Mouse (Mus musculus) G1E-ER4 (cell line): ENCODE results near the gene Ckap2l. TPM values are rescaled to one million over a fixed set of nuclear protein-coding genes. Genes with fewer than 3 reads are reported as not detected.

Source experiments
- GATA1 ChIP-seq: IDR thresholded peaks from one replicate; pipeline ENCODE4 v1.8.0; 2012; ENCODE audit warnings: low read length, inconsistent platforms
- polyA plus RNA-seq: library from polyadenylated mRNA; stranded (reverse); fragments of >175 nt; gene quantifications from 2 replicates; pipeline ENCODE4 v1.2.3, GENCODE M21; 2012

The Ckap2l gene
- polyA plus RNA-seq, result 39.1 and 55.6 TPM in 2 replicates

DNA sequence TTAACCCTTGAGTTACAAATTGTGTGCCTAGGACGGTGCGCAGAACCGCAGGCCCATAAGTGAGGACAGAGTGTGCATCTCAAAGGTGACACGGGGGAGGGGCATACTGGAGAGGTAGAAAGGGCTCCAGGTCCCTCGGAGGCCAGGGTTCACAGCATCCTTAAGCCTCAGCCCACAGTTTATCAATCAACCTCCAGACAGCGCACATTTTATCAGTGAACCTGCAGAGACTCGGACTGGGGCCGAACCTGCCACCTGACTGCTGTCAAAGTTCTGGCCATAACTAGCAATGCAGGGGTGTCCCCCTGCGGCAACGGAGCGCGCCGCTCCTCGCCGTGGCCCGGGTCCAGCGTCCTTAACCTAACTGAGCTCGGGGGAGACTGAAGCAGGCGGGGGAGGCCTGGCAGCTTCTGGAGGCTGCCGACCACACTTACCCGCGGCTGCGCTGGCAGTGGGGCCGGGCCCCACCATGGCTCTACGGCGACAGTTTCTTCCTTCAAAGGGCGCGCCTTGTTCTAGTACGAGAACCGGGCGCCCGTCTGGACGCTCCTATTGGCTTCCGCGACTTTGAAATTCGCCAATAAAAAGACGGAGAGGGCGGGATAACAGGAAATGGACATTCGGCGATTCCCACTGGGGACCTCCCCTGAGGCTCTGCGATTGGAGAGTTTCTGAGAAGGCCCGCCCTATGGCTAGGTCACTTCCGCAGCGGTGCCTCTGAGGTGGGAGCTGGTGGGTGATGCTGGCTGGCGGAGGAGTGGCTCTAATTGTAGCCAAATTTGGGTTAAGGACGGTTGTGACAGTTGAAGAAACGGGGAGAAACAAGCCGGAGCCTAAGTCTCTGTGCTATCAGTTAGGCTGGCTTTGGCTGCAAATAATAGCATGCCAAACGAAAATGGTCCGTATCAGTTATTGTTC lies at the start of gene Ckap2l:
TSS of gene Ckap2l (minus strand) at position 542 of the 918 bp plus-strand sequence.
- no peak for TF ChIP-seq GATA1

DNA sequence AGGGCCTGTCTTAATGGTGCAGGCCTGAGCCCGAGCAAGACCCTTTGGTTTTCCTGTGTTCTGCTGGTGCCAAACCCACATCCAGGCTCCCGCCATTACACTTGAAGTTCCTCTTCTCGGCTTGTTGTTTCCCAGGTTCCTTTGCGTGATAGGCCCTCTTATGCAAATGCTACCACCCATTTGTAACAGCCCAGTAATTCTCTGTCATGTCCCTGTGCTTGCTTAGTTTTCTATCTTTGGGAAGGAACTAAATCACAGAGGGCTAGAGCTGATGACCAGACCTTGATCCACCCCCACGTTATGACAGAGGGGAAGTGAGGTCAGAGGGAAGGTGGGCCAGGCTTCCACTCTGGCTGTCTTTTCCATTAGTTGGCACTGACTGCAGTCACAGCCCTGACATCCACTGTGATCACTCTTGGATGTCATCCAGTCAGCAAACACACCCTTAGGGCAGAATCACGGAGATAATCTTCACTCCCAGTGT lies 41.2 kb upstream of the Ckap2l start:
- no peak for TF ChIP-seq GATA1

DNA sequence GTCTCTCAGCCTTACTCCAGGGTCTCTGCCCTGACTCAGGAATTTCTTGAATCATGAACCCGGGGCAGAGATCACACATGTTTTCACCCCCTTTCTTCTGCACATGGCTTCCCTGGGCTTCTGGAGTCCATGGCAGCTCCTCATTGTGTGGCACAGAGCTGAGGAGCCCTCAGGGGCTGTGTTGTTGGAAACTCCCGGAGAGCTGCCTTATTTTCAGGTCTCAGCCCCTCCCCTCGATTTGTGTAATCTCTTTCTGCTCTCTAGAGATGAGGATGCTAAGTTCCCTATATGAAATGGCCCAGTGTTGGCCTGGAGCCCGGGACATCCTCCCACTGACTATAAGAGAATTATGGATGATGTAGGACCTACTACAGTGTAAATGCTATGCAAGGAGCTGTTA lies 36.5 kb upstream of the Ckap2l start:
- no peak for TF ChIP-seq GATA1

DNA sequence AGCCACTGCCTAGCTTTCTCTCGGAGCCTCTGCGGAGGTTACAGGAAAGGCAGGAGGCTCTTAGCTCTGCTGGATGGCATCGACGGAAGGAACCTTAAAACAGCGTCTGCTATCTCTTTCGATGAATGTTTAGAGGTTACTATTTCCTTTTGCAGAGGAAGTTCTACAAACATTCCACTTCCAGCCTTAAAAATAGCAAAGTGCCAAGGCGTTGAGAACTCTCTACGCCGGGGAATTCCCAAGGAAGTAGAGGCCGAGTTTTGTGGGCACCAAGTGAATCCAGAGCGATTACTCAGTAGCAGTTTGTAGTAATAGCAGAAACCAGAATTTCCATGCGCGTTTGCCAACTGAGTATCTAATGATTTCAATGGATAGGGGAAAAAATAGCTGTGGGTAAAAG lies 33.5 kb upstream of the Ckap2l start:
- no peak for TF ChIP-seq GATA1

DNA sequence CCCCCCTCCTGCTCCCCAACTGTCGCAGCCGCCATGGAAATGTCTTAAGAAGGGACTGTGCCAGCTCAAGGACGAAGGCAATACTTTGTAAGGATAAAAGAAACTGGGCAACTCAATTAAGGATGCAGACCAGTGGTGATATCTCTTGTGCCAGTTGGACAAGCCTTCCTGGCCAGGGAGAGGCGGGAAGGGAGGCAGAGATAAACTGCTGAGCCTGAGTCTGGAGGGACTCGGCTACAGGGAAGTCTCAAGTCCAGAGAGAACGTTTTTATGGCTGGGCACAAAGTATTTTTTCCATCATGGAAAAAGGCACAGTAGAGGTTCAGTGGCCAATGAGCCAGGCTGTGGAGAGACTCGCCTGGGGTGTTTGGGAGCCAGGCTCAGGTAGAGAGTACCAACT lies 33.0 kb upstream of the Ckap2l start:
- no peak for TF ChIP-seq GATA1

DNA sequence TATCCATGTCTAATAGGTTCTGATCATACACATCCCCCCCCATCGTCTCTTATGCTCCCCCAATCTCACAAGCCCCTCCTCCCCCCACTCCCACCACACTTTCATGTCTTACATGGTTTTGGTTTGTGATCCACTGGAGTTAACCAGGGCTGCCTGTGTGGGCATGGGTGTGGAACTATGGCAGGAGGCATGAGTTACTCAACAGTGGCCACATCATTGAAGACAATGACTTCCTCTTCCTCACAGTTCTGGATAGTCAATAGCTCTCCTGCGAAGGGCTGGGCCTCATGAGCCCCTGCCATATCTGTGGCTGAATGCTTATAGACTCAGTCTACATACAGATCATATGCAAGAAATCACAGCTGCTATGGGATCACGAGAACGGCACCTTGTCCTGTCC lies 31.2 kb upstream of the Ckap2l start:
- TF ChIP-seq GATA1, result no peak

DNA sequence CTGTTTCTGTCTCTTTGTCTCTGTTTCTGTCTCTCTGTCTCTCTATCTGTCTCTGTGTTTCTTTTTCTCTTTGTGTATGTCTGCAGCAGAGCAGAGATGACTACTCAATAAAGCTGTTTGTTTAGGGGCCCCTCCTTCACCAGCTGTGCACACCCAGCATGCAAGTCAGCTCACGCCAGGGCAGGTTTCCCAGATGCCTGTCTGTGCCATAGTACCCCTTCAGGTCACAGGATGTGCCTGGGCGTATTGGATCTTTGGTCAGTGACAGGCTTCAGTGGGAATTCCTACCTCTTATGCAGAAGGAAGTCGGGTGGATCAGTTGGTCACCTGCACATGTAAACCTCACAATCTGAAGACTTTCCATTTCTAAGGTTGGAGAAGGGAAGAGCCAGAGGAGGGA lies 27.2 kb upstream of the Ckap2l start:
- no peak for TF ChIP-seq GATA1

DNA sequence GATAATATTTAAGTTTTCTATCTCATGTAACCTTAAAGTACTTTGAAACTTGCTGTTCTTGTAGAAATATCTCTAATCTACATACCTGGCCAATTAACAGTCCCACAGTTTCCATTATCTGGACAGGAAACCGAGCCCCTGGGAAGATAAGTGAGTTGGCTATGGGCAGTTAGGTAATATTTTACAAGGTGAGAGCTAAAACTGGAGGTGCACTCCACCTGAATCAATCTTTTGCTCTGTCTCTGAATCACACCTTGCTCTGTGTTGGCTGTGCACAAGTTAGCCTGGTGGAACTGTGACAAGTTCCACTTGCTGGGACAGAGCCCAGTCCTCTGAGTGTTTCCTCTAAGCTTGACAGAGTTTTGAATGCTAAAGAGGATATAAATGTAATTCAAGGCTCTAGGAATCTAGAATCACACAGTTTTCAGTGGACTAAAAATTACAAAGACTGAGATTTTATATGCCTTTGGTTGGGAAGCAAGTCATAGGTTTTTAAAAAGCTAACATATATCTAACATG lies 25.2 kb upstream of the Ckap2l start:
- TF ChIP-seq GATA1, result no peak

DNA sequence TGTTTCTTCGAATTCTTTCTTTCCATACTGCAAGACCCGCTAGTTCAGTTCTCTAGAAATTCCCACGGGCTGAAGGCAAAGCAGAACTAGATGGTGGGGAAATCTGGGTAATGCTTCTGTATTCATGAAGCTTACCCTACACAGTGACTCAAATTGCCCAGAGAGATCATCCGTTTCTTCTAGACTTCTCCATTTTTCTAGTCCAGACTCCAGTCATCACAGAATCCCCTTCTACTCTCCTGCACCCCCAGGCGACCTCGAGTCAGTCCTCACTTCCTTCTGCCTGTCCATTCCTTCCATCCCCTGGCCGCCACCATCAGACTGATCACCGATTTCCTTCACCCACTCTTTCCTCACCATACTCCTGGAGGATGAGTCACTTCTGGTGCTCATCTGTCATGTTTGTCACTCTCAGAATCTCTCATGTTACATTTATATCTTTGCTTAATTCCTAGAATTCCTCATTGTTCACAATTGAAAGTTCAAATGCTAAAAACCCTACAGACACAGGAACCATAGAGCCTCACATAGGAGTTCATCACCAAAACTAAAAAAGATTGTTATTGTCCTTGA lies 23.1 kb upstream of the Ckap2l start:
- no peak for TF ChIP-seq GATA1

DNA sequence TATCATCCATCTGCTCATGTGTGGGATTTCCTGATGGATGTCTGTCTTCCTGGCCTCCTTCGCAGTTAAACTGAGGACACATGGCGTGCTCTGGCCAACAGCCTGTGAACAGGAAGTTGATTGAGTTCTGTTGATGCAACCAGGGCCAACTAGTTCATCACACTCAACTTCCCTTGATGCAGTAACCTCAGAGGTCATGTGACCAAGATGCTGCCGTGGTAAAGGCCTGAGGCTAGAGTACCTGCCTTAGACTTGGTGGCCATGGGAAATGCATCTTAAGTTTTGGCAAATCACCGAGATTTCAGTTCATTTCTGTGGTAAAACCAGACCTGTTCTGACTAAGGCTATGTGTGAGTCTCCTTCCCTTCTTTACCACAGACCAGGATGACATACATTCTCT lies 18.8 kb upstream of the Ckap2l start:
- TF ChIP-seq GATA1, result no peak

DNA sequence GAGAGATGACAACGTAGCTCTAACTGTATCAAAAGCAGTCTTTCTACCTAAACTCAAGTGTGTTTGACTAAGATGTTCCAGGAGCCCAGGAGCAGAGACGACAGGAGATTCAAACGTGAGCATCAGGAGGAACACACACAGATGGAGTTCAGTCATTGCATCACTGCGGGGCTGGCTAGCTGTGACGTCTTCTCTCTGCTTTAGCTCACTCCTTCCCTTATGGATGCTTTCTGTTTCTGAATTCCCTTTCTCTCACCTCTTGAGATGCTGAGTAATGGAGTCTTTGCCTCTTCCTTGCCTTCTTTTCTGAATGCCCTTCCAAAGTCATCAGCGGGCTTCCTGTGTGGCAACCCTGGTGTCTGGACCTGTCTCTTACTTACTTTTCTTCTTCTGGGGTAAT lies 17.9 kb upstream of the Ckap2l start:
- TF ChIP-seq GATA1, result no peak

DNA sequence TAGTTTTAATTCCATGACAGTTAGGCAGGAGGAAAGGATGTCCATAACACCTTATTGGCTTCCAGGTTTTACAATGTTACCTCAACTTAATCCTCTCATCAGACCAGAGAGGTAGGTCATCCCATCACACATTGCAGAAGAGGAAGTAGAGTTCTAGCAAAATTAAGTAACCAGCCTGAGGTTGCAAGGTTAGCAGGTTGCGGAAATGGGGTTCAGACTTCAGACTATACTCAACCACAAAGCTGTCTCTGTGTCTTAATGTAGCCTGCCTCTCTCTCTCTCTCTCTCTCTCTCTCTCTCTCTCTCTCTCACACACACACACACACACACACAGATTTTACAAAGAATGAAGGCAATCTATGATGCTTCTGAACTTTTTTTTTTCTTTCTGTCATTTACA lies 16.9 kb upstream of the Ckap2l start:
- TF ChIP-seq GATA1, result no peak

DNA sequence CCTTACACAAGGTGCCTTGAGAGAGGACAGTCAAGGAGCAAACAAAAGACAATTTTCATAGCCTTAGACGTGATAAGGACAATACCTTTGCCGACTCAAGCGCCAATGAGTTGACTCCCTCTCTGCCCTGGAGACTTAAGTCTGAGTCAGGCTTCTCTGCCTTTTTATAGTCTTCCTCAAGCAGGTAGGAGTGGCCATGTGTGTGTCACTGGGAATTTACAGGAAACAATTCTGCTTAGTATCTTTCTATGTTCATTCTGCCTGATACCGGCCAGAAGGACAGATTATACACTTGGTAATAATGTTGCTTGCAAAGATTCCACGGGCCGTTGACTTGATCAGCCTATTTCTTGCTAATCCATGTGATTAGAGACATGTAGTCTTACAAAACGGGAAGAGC lies 12.8 kb upstream of the Ckap2l start, which contains the start of gene Il1a:
TSS of gene Il1a (minus strand) at position 137 of the 400 bp plus-strand sequence.
- no peak for TF ChIP-seq GATA1

DNA sequence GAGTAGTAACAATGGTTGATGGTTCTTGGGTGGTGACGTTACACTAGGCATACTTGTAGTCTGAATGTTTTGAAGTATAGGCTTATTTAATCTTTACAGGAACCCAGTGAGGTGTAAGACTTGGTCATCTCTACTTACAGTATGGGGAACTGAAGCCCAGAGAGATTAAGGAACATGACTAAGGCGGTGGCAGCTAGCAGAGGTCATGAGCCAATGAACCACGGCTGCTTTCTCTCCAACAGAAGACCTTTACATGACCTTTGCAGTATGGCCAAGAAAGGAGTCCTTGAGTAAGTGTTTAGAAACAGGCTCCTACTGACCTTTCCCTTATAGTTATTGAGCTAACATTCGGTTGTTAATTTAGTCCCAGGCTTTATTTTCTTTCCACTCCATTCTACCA lies 9.0 kb upstream of the Ckap2l start:
- no peak for TF ChIP-seq GATA1

DNA sequence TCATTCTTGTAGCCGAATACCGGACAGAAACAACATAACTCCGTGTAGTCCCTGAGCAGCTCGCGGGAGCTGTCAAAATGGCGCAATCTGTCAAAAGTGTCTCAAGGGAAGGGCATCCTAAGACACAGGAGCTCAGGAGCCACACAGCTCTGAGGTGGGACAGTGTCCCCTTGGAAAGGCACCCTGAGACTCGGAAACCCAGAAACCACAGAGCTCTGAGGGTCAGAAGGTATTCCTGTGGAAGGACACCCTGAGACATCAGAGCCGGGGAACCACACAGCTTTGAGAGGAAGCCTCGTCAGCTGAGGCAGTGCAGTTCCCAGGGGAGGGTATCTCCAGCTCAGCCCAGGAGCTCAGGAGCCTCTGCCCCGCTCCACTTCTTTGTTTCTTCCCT lies 574 bp upstream of the Ckap2l start:
- TF ChIP-seq GATA1, result no peak

DNA sequence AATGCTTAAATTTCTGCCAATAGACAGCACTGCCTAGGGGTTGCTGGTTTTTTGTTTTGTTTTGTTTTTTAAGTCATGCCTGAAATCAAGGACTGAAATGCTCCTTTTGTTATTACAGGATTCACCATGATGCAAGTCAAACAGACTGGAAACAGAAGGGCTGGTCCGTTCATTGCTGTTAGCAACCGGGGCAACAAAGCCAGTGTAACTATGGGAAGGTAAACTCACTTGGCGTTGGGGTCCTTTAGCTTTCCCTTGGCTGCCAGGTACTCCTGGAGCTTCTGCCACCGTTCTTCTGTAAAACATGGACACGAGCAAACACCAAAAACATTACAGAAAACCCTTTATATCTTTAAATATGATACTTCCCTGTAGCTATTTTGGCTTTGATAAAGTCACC lies 926 bp downstream of the Ckap2l start:
- no peak for TF ChIP-seq GATA1

DNA sequence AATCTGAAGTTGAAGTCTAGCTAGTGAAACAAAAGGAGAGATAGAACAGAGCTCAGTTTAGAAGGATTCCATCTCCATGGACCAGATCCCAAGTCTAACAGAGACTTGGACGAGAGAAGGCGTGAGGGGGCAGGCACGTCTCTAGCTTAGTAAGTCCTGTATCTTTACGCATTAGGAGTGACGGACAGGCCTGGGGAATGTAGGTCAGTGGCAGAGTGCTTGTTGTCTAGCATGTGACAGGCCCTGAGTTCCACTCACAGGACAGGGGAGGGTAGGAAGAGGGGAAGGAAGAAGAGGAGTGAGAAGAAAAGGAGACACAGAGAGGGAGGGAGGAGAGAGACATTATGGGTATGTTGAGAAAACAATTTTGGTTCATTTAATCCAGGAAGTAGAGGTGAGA lies 1.9 kb downstream of the Ckap2l start:
- TF ChIP-seq GATA1, result no peak
